Mouse (Mus musculus): Measurements from ENCODE around the gene Prss12. TPM values are rescaled to one million over a fixed set of nuclear protein-coding genes. Genes with fewer than 3 reads are reported as not detected.

Prss12 gene
- total and polyA plus RNA-seq, 2 experiments from 2014 or later, result 2.5 to 3.0 TPM

- no peak for TF ChIP-seq EP300 (IDR thresholded peaks at IDR 0.05; ENCODE audit: low read depth)
- TF ChIP-seq CTCF (IDR thresholded peaks at IDR 0.05; ENCODE audit: low read depth), result no peak
- Histone ChIP-seq H3K9me3 (replicated peaks; ENCODE audit: control insufficient read depth, low read length) (no peaks in the 10 kb centered on the region), H3K36me3 (replicated peaks; ENCODE audit: control insufficient read depth, insufficient read depth, low read length) (no peaks in the 10 kb centered on the region), H3K9ac (replicated peaks; ENCODE audit: low read depth, low read length) (no peak overlapping the region), H3K27me3 (ENCODE audit: control insufficient read depth, insufficient read depth, low read length) (no peaks in the 10 kb centered on the region), H3K4me2 (ENCODE audit: low read depth, low read length) (no peak overlapping the region), H3K27ac (ENCODE audit: low read depth) (no peak overlapping the region), H3K4me1 (ENCODE audit: control insufficient read depth, insufficient read depth) (no peaks in the 10 kb centered on the region), H3K4me3 (ENCODE audit: low read depth, low read length) (no peak overlapping the region)
- DNase-seq (ENCODE audit: low spot score) (no peak), ATAC-seq (ENCODE audit: insufficient read depth, low read depth) (no peak)
- 59% methylated on average over 2 of the region's 2 CpGs for WGBS
Measured at GRCm38 (mm10) chr3:123425647-123426046, 21.1 kb upstream of the Prss12 start.

GRCm38 (mm10) chr3:123428005-123428404 is 18.7 kb upstream of the Prss12 start:
- no peak overlapping the region for H3K4me3 ChIP-seq (ENCODE audit: low read depth, low read length)
- no peak overlapping the region for H3K27ac ChIP-seq (ENCODE audit: low read depth)
- no peak overlapping the region for H3K9ac ChIP-seq (replicated peaks; ENCODE audit: low read depth, low read length)
- H3K4me2 ChIP-seq (ENCODE audit: low read depth, low read length), result no peak overlapping the region
- TF ChIP-seq EP300 (IDR thresholded peaks at IDR 0.05; ENCODE audit: low read depth) (no peak), CTCF (IDR thresholded peaks at IDR 0.05; ENCODE audit: low read depth) (no peak)
- no peak for DNase-seq (ENCODE audit: low spot score)
- no peaks in the 10 kb centered on the region for H3K36me3 ChIP-seq (replicated peaks; ENCODE audit: control insufficient read depth, insufficient read depth, low read length)
- 0 out of 2 replicates have a peak, but pooled peaks cover 4% of the 10 kb centered on the region for H3K4me1 ChIP-seq (ENCODE audit: control insufficient read depth, insufficient read depth)
- H3K27me3 ChIP-seq (ENCODE audit: control insufficient read depth, insufficient read depth, low read length), result no peaks in the 10 kb centered on the region
- 67% methylated on average over 4 of the region's 4 CpGs for WGBS
- no peak for ATAC-seq (ENCODE audit: insufficient read depth, low read depth)
- H3K9me3 ChIP-seq (replicated peaks; ENCODE audit: control insufficient read depth, low read length), result no peaks in the 10 kb centered on the region

GRCm38 (mm10) chr3:123429597-123430458 is 16.9 kb upstream of the Prss12 start:
- no peak overlapping the region for H3K4me2 ChIP-seq (ENCODE audit: low read depth, low read length)
- no peak overlapping the region for H3K27ac ChIP-seq (ENCODE audit: low read depth)
- TF ChIP-seq EP300 (IDR thresholded peaks at IDR 0.05; ENCODE audit: low read depth) (no peak), CTCF (IDR thresholded peaks at IDR 0.05; ENCODE audit: low read depth) (no peak)
- H3K9me3 ChIP-seq (replicated peaks; ENCODE audit: control insufficient read depth, low read length), result no peaks in the 10 kb centered on the region
- H3K4me1 ChIP-seq (ENCODE audit: control insufficient read depth, insufficient read depth), result 0 out of 2 replicates have a peak, but pooled peaks cover 4% of the 10 kb centered on the region
- no peak overlapping the region for H3K4me3 ChIP-seq (ENCODE audit: low read depth, low read length)
- 60% methylated on average over 22 of the region's 22 CpGs for WGBS
- no peaks in the 10 kb centered on the region for H3K27me3 ChIP-seq (ENCODE audit: control insufficient read depth, insufficient read depth, low read length)
- no peak for ATAC-seq (ENCODE audit: insufficient read depth, low read depth)
- H3K9ac ChIP-seq (replicated peaks; ENCODE audit: low read depth, low read length), result no peak overlapping the region
- no peak for DNase-seq (ENCODE audit: low spot score)
- no peaks in the 10 kb centered on the region for H3K36me3 ChIP-seq (replicated peaks; ENCODE audit: control insufficient read depth, insufficient read depth, low read length)

DNA sequence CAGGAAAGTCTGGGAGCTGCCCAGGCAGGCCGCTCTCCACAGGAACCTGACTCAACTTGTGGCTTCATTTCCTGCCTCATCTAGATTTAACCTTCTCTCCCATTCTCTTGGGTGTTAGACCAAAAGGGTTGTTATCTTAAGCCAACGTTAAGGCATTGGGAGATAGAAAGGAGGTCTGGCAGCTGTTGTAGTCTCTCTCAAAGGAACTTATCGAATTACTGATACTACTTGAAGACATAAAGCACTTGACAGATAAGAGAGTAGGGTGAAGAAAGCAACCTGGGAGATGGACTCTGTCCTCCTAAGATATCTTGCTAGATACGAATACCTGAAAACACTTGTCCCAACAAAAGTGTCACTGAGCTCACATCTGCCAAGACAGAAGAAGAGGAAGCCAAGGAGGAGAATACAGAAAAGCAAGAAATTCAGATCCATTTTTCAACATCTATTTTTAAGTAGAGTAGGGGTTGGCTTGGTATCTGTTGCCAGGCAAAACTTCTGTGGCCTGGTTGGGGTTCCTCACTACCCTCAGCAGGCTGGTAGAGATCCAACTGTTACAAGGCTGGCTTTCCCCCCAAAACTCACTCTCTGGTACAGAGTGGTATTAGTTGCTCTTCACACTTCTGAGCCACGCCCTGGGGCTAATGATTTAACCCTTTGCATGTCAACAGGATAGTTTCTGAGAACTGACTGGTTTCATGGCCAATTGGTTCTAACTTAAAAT is 14.6 kb upstream of the Prss12 start:
- no peaks in the 10 kb centered on the region for H3K27me3 ChIP-seq (ENCODE audit: control insufficient read depth, insufficient read depth, low read length)
- H3K4me1 ChIP-seq (ENCODE audit: control insufficient read depth, insufficient read depth), result 0 out of 2 replicates have a peak, but pooled peaks cover 4% of the 10 kb centered on the region
- no peak overlapping the region for H3K9ac ChIP-seq (replicated peaks; ENCODE audit: low read depth, low read length)
- no peaks in the 10 kb centered on the region for H3K36me3 ChIP-seq (replicated peaks; ENCODE audit: control insufficient read depth, insufficient read depth, low read length)
- no peak overlapping the region for H3K27ac ChIP-seq (ENCODE audit: low read depth)
- H3K9me3 ChIP-seq (replicated peaks; ENCODE audit: control insufficient read depth, low read length), result no peaks in the 10 kb centered on the region
- DNase-seq (ENCODE audit: low spot score) (no peak), ATAC-seq (ENCODE audit: insufficient read depth, low read depth) (no peak)
- 25% methylated on average over 5 of the region's 5 CpGs for WGBS
- no peak overlapping the region for H3K4me2 ChIP-seq (ENCODE audit: low read depth, low read length)
- no peak overlapping the region for H3K4me3 ChIP-seq (ENCODE audit: low read depth, low read length)
- TF ChIP-seq CTCF (IDR thresholded peaks at IDR 0.05; ENCODE audit: low read depth) (no peak), EP300 (IDR thresholded peaks at IDR 0.05; ENCODE audit: low read depth) (no peak)

DNA sequence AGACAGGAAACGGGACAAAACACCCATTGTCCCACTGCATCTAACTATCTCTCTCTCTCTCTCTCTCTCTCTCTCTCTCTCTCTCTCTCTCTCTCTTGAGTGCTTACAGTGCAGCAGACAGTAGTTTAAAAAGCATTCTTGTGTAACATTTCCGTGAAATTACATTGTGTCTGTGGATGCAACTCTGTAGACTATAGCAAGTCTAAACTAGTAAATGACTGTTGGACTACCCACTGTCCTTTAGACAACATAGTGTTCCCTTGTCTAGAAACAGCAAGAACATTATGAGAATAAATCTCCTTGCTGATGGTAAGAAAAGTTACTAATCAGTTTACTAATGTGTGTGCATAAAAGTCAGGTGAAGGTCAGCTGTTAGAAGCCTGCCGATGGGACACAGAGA is 13.4 kb upstream of the Prss12 start:
- H3K36me3 ChIP-seq (replicated peaks; ENCODE audit: control insufficient read depth, insufficient read depth, low read length), result no peaks in the 10 kb centered on the region
- H3K27ac ChIP-seq (ENCODE audit: low read depth), result no peak overlapping the region
- no peak for ATAC-seq (ENCODE audit: insufficient read depth, low read depth)
- 0 out of 2 replicates have a peak, but pooled peaks cover 4% of the 10 kb centered on the region for H3K4me1 ChIP-seq (ENCODE audit: control insufficient read depth, insufficient read depth)
- DNase-seq (ENCODE audit: low spot score), result no peak
- 69% methylated on average over 3 of the region's 3 CpGs for whole genome bisulfite sequencing
- H3K4me3 ChIP-seq (ENCODE audit: low read depth, low read length), result no peak overlapping the region
- H3K9me3 ChIP-seq (replicated peaks; ENCODE audit: control insufficient read depth, low read length), result no peaks in the 10 kb centered on the region
- TF ChIP-seq CTCF (IDR thresholded peaks at IDR 0.05; ENCODE audit: low read depth) (no peak), EP300 (IDR thresholded peaks at IDR 0.05; ENCODE audit: low read depth) (no peak)
- H3K27me3 ChIP-seq (ENCODE audit: control insufficient read depth, insufficient read depth, low read length), result no peaks in the 10 kb centered on the region
- no peak overlapping the region for H3K4me2 ChIP-seq (ENCODE audit: low read depth, low read length)
- H3K9ac ChIP-seq (replicated peaks; ENCODE audit: low read depth, low read length), result no peak overlapping the region

Measured in heart, postnatal 0 days (tissue).